Comparison of ENCODE assay signal across 8 mouse cellular contexts in genomic region chr16:10785371-10786231, GRCm38 (mm10). TPM values are rescaled to one million over a fixed set of nuclear protein-coding genes. Genes with fewer than 3 reads are reported as not detected.
DNase-seq lines count a peak whose midpoint lies in the region; ATAC-seq lines count a peak whose summit lies in the region.

Socs1 (minus strand) TSS chr16:10785536.

- no peaks in the 10 kb centered on the region for H3K9me3 ChIP-seq in hindbrain, embryonic 16.5 days (ENCODE audit: control insufficient read depth, low read length)
- H3K9me3 ChIP-seq in megakaryocyte, embryonic 14.5 days, result no peaks in the 10 kb centered on the region

- DNase-seq in ZHBTc4 (ENCODE audit: low read depth, low spot score), result peak; percentile 94
- DNase-seq in cerebellum, postnatal 4 days (ENCODE audit: low spot score in 2 of 2), result peak; percentile 61 to 81
- DNase-seq in gastrocnemius, adult 18-20 months (ENCODE audit: low spot score), result peak; percentile 80
- peak; percentile 59 to 80 for DNase-seq in left cerebral cortex, adult 8-10 months (ENCODE audit: low spot score in 2 of 2)
- DNase-seq in right cerebral cortex, postnatal 10 days (ENCODE audit: low spot score in 2 of 2), result peak; percentile 89 to 90
- peak; percentile 82 for DNase-seq in urinary bladder, postnatal 25 days (ENCODE audit: low spot score)

- peak within 1 kb of the TSS; percentile 96 for H3K27ac ChIP-seq in hindbrain, embryonic 16.5 days (ENCODE audit: low read depth, low read length)

- peaks cover 12% of the 10 kb centered on the region for H3K4me1 ChIP-seq in hindbrain, embryonic 16.5 days (ENCODE audit: control insufficient read depth, insufficient read depth, low read depth, low read length)
- peaks cover 72% of the 10 kb centered on the region for H3K4me1 ChIP-seq in megakaryocyte, embryonic 14.5 days

- H3K36me3 ChIP-seq in hindbrain, embryonic 16.5 days (ENCODE audit: control insufficient read depth, insufficient read depth, low read length), result no peaks in the 10 kb centered on the region
- H3K36me3 ChIP-seq in megakaryocyte, embryonic 14.5 days (replicated peaks; ENCODE audit: low read length), result peaks cover 22% of the 10 kb centered on the region

- WGBS in hindbrain, embryonic 16.5 days, result under 1% methylated on average over 55 of the region's 59 CpGs

- H3K27me3 ChIP-seq in hindbrain, embryonic 16.5 days (replicated peaks; ENCODE audit: control insufficient read depth, insufficient read depth, low read length), result no peaks in the 10 kb centered on the region
- H3K27me3 ChIP-seq in megakaryocyte, embryonic 14.5 days (replicated peaks), result peaks cover 36% of the 10 kb centered on the region

- peak within 1 kb of the TSS; percentile 79 for H3K4me3 ChIP-seq in hindbrain, embryonic 16.5 days (ENCODE audit: low read length)
- H3K4me3 ChIP-seq in megakaryocyte, embryonic 14.5 days (replicated peaks), result peak within 1 kb of the TSS; percentile 99

- peak; percentile 92 for ATAC-seq in hindbrain, embryonic 16.5 days

- peak within 1 kb of the TSS; percentile 99 for H3K4me2 ChIP-seq in hindbrain, embryonic 16.5 days (ENCODE audit: low read length)

- H3K9ac ChIP-seq in hindbrain, embryonic 16.5 days (ENCODE audit: low read depth, low read length), result peak within 1 kb of the TSS; percentile 86

RNA-seq across cellular contexts. Expression of gene Socs1, which starts in this region (rescaled TPM):
- under 1 TPM; 0.21 to 0.52 TPM for total RNA-seq in gastrocnemius, adult 18-20 months (2021)
- 4.6 and 4.9 TPM in 2 replicates for polyA plus RNA-seq in hindbrain, embryonic 16.5 days (2015; fragmentation: Nextera tagmentation; extraction: Ambion mirVana)
- under 1 TPM; 0.49 to 0.98 (median 0.69) TPM for total RNA-seq in left cerebral cortex, adult 8-10 months (2022)
- polyA plus RNA-seq in megakaryocyte, embryonic 14.5 days (2012; ENCODE audit: insufficient read depth, low replicate concordance), result 13.2 and 35.3 TPM in 2 replicates

Comparison
In these comparisons a context has a peak if more than half of its experiments do, and no peak if none do; other contexts are left out.
1. Peak in every context shown above with its lines: DNase-seq, ATAC-seq, H3K4me3 ChIP-seq and H3K27ac ChIP-seq.
2. Peak in DNase-seq in gastrocnemius, adult 18-20 months; RNA of the gene not detected or under 1 TPM.
3. Peak in DNase-seq in left cerebral cortex, adult 8-10 months; RNA of the gene not detected or under 1 TPM.